Mouse (Mus musculus): Measurements from ENCODE around the gene Tesc.

GRCm38 (mm10) chr5:118053205-118053604 lies 25.7 kb downstream of the Tesc start:
- TF ChIP-seq CTCF (IDR thresholded peaks at IDR 0.05; ENCODE audit: low read depth, low read length) = no peak
- TF ChIP-seq POLR2A (IDR thresholded peaks at IDR 0.05; ENCODE audit: borderline replicate concordance, low read depth, low read length) = no peak
